Mouse (Mus musculus): ENCODE measurements at regions not wholly inside any gene's neighbourhood (a gene's known extent, or its start where the extent isn't known, plus 50 kb on each side); places are given as distances from the start of the nearest gene placed in this dataset.
A peak's percentile ranks its signal among the peaks of the same experiment; 100 is the strongest.
"Not testable (repeated sequence)": the region's sequence is repeated elsewhere in the genome, so short reads cannot be mapped to it uniquely, and the experiment has no call there.

DNA sequence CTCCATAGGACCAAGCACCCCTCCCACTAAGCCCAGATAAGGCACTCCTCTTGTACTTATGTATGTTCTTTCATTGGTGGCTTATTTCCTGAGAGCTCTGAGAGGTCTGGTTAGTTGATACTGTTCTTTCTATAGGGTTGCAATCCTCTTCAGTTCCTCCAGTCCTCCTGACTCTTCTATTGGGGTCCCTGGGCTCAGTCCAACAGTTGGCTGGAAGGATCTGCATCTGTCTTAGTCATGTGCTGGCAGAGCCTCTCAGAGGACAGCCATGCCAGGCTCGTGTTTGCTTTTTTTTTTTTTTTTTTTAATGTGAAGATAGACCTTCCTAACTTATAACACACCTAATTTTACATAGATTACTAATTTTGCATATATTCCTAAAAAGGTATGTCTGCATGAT lies 180.5 kb downstream of the Cd109 start:
- Histone ChIP-seq H3K36me3 (ENCODE audit: control insufficient read depth, insufficient read depth, low read length) (no peaks in the 10 kb centered on the region), H3K9ac (ENCODE audit: low read length) (no peak overlapping the region), H3K4me3 (ENCODE audit: low read depth, low read length) (no peak overlapping the region), H3K27ac (replicated peaks; ENCODE audit: low read depth, low read length) (no peak overlapping the region), H3K4me1 (ENCODE audit: control insufficient read depth, insufficient read depth, low read length) (no peaks in the 10 kb centered on the region), H3K4me2 (ENCODE audit: low read depth, severe bottlenecking) (no peak overlapping the region), H3K27me3 (ENCODE audit: control insufficient read depth, insufficient read depth, low read length) (no peaks in the 10 kb centered on the region), H3K9me3 (ENCODE audit: control insufficient read depth, low read length) (no peaks in the 10 kb centered on the region)
- WGBS, result 63% methylated on average over 1 of the region's 1 CpGs
- ATAC-seq (ENCODE audit: insufficient number of reproducible peaks, low FRiP score, low TSS enrichment, low read depth) (no peak), DNase-seq (ENCODE audit: low spot score) (no peak)

DNA sequence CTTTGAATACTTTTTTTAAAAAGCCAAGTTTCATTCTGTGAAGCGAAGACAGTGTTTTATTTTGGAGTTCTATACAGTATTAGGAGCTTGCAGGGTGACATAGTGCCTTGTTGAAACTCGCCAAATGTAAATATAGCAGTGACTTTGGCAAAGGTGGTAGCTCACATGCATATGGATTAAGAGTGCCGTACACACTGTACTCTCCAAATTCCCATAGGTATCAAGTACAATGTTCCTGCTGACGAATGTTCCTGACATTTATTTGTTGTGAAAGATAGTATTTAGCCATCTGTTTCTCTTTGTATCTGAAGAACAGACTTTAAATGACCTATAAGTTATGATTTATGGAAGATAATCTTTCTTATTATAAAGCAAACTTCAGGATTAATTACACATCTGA lies 201.9 kb downstream of the Cd109 start:
- WGBS, result 82% methylated on average over 4 of the region's 4 CpGs
- H3K27me3 ChIP-seq (ENCODE audit: control insufficient read depth, insufficient read depth, low read length), result no peaks in the 10 kb centered on the region
- H3K9ac ChIP-seq (ENCODE audit: low read length), result no peak overlapping the region
- H3K4me2 ChIP-seq (ENCODE audit: low read depth, severe bottlenecking), result no peak overlapping the region
- no peaks in the 10 kb centered on the region for H3K4me1 ChIP-seq (ENCODE audit: control insufficient read depth, insufficient read depth, low read length)
- no peak overlapping the region for H3K4me3 ChIP-seq (ENCODE audit: low read depth, low read length)
- no peak for ATAC-seq (ENCODE audit: insufficient number of reproducible peaks, low FRiP score, low TSS enrichment, low read depth)
- no peaks in the 10 kb centered on the region for H3K9me3 ChIP-seq (ENCODE audit: control insufficient read depth, low read length)
- no peak for DNase-seq (ENCODE audit: low spot score)
- H3K27ac ChIP-seq (replicated peaks; ENCODE audit: low read depth, low read length), result no peak overlapping the region
- H3K36me3 ChIP-seq (ENCODE audit: control insufficient read depth, insufficient read depth, low read length), result no peaks in the 10 kb centered on the region

DNA sequence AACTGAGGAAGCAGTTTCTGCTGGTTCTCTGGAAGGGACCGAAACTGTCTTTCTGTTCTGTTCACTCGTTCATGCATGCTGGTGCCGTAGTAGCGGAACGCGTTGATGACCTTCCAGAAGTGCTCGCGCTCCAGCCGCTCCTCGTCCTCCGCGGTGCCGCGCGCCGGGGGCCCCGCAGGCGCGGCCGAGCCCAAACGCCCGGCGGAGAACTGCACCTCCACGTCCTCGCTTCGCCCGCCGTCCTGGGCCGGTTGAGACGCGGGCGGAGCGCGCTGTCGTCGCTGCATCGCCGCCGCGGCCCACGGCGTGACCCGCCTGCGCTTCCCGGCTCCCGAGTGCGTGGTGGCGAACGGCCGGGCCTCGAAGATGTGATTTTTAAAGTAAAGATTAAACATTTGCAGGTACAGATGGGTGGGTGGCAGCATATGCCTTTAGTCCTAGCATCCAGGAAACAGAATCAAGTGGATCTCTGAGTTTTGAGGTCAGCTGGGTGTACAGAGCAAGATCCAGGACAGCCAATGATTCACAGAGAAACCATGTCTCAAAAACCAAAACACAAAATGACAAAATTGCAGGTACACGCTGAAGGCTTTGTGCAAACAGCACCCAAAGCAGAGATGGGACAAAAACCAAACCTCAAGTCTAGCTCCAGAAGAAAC lies 206.3 kb downstream of the Cd109 start:
- H3K9me3 ChIP-seq (ENCODE audit: control insufficient read depth, low read length); H3K36me3 ChIP-seq (ENCODE audit: control insufficient read depth, insufficient read depth, low read length); H3K27ac ChIP-seq (replicated peaks; ENCODE audit: low read depth, low read length); H3K4me1 ChIP-seq (ENCODE audit: control insufficient read depth, insufficient read depth, low read length); H3K27me3 ChIP-seq (ENCODE audit: control insufficient read depth, insufficient read depth, low read length): not testable (repeated sequence)
- DNase-seq (ENCODE audit: low spot score), result peak; percentile 37
- WGBS, result 13% methylated on average over 32 of the region's 52 CpGs
- H3K9ac ChIP-seq (ENCODE audit: low read length), result 0 out of 2 replicates have a peak overlapping the region, but pooled peaks have one; percentile 22
- ATAC-seq (ENCODE audit: insufficient number of reproducible peaks, low FRiP score, low TSS enrichment, low read depth), result peak; percentile 35; the same call in 1 of the 2 replicates
- H3K4me3 ChIP-seq (ENCODE audit: low read depth, low read length), result peak overlapping the region; percentile 20
- peak overlapping the region; percentile 43 for H3K4me2 ChIP-seq (ENCODE audit: low read depth, severe bottlenecking)

- 0 out of 2 replicates have a peak, but pooled peaks cover 5% of the 10 kb centered on the region for H3K4me1 ChIP-seq (ENCODE audit: control insufficient read depth, insufficient read depth, low read length)
- H3K27me3 ChIP-seq (ENCODE audit: control insufficient read depth, insufficient read depth, low read length), result no peaks in the 10 kb centered on the region
- no peak overlapping the region for H3K4me2 ChIP-seq (ENCODE audit: low read depth, severe bottlenecking)
- ATAC-seq (ENCODE audit: insufficient number of reproducible peaks, low FRiP score, low TSS enrichment, low read depth), result peak; percentile 97
- 13% methylated on average over 9 of the region's 9 CpGs for WGBS
- DNase-seq (ENCODE audit: low spot score), result peak; percentile 94
- no peak overlapping the region for H3K4me3 ChIP-seq (ENCODE audit: low read depth, low read length)
- no peaks in the 10 kb centered on the region for H3K36me3 ChIP-seq (ENCODE audit: control insufficient read depth, insufficient read depth, low read length)
- H3K9me3 ChIP-seq (ENCODE audit: control insufficient read depth, low read length), result no peaks in the 10 kb centered on the region
- H3K27ac ChIP-seq (replicated peaks; ENCODE audit: low read depth, low read length), result peak overlapping the region; percentile 80; the same call in 1 of the 2 replicates
- H3K9ac ChIP-seq (ENCODE audit: low read length), result no peak overlapping the region
Observed at GRCm38 (mm10) chr9:78844969-78845683, 229.8 kb downstream of the Cd109 start.

GRCm38 (mm10) chr9:78846110-78846509 lies 230.8 kb downstream of the Cd109 start:
- Histone ChIP-seq H3K27ac (replicated peaks; ENCODE audit: low read depth, low read length) (peak overlapping the region; percentile 80), H3K36me3 (ENCODE audit: control insufficient read depth, insufficient read depth, low read length) (no peaks in the 10 kb centered on the region), H3K27me3 (ENCODE audit: control insufficient read depth, insufficient read depth, low read length) (no peaks in the 10 kb centered on the region), H3K4me2 (ENCODE audit: low read depth, severe bottlenecking) (peak overlapping the region; percentile 28; the same call in 1 of the 2 replicates), H3K4me3 (ENCODE audit: low read depth, low read length) (no peak overlapping the region), H3K4me1 (ENCODE audit: control insufficient read depth, insufficient read depth, low read length) (0 out of 2 replicates have a peak, but pooled peaks cover 5% of the 10 kb centered on the region), H3K9ac (ENCODE audit: low read length) (no peak overlapping the region), H3K9me3 (ENCODE audit: control insufficient read depth, low read length) (no peaks in the 10 kb centered on the region)
- ATAC-seq (ENCODE audit: insufficient number of reproducible peaks, low FRiP score, low TSS enrichment, low read depth), result no peak
- 16% methylated on average over 7 of the region's 7 CpGs for WGBS
- peak; percentile 46 for DNase-seq (ENCODE audit: low spot score)

GRCm38 (mm10) chr9:78847890-78848563 lies 232.7 kb downstream of the Cd109 start:
- Histone ChIP-seq H3K4me1 (ENCODE audit: control insufficient read depth, insufficient read depth, low read length) (0 out of 2 replicates have a peak, but pooled peaks cover 5% of the 10 kb centered on the region), H3K4me3 (ENCODE audit: low read depth, low read length) (no peak overlapping the region), H3K27ac (replicated peaks; ENCODE audit: low read depth, low read length) (no peak overlapping the region), H3K4me2 (ENCODE audit: low read depth, severe bottlenecking) (no peak overlapping the region), H3K27me3 (ENCODE audit: control insufficient read depth, insufficient read depth, low read length) (no peaks in the 10 kb centered on the region), H3K9me3 (ENCODE audit: control insufficient read depth, low read length) (no peaks in the 10 kb centered on the region), H3K36me3 (ENCODE audit: control insufficient read depth, insufficient read depth, low read length) (no peaks in the 10 kb centered on the region), H3K9ac (ENCODE audit: low read length) (no peak overlapping the region)
- DNase-seq (ENCODE audit: low spot score), result peak; percentile 36
- WGBS, result 61% methylated on average over 9 of the region's 9 CpGs
- no peak for ATAC-seq (ENCODE audit: insufficient number of reproducible peaks, low FRiP score, low TSS enrichment, low read depth)

GRCm38 (mm10) chr9:78848564-78848893 lies 233.2 kb downstream of the Cd109 start:
- not testable (repeated sequence) for DNase-seq (ENCODE audit: low spot score); H3K4me1 ChIP-seq (ENCODE audit: control insufficient read depth, insufficient read depth, low read length); H3K9me3 ChIP-seq (ENCODE audit: control insufficient read depth, low read length); ATAC-seq (ENCODE audit: insufficient number of reproducible peaks, low FRiP score, low TSS enrichment, low read depth); H3K36me3 ChIP-seq (ENCODE audit: control insufficient read depth, insufficient read depth, low read length); H3K4me2 ChIP-seq (ENCODE audit: low read depth, severe bottlenecking); H3K9ac ChIP-seq (ENCODE audit: low read length); H3K4me3 ChIP-seq (ENCODE audit: low read depth, low read length); H3K27ac ChIP-seq (replicated peaks; ENCODE audit: low read depth, low read length); H3K27me3 ChIP-seq (ENCODE audit: control insufficient read depth, insufficient read depth, low read length)
- 81% methylated on average over 1 of the region's 1 CpGs for WGBS

DNA sequence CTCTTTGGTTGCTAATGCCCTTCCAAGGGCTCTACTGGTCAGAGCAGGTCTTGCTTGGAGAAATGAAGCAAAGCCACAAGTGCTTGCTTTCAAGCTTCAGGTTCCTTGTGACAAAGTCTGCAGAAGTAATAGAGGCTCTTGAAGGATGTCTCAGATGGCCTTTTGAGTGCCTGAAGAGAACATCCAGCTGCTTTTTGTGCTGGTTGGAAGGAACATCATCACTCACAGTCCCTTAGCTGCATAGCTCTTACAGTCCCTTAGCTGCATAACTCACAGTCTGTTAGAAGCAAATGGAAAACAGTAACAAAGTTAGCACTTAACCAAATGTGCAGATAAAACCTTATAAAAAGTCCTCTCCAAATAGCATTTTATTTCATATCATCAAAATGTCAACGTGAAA lies 241.6 kb downstream of the Cd109 start:
- 92% methylated on average over 1 of the region's 1 CpGs for WGBS
- H3K4me1 ChIP-seq (ENCODE audit: control insufficient read depth, insufficient read depth, low read length), result no peaks in the 10 kb centered on the region
- H3K9ac ChIP-seq (ENCODE audit: low read length), result no peak overlapping the region
- ATAC-seq (ENCODE audit: insufficient number of reproducible peaks, low FRiP score, low TSS enrichment, low read depth), result no peak
- H3K4me3 ChIP-seq (ENCODE audit: low read depth, low read length), result no peak overlapping the region
- no peak overlapping the region for H3K27ac ChIP-seq (replicated peaks; ENCODE audit: low read depth, low read length)
- H3K9me3 ChIP-seq (ENCODE audit: control insufficient read depth, low read length), result no peaks in the 10 kb centered on the region
- H3K36me3 ChIP-seq (ENCODE audit: control insufficient read depth, insufficient read depth, low read length), result no peaks in the 10 kb centered on the region
- H3K4me2 ChIP-seq (ENCODE audit: low read depth, severe bottlenecking), result no peak overlapping the region
- DNase-seq (ENCODE audit: low spot score), result no peak
- no peaks in the 10 kb centered on the region for H3K27me3 ChIP-seq (ENCODE audit: control insufficient read depth, insufficient read depth, low read length)

Measured in limb, embryonic 11.5 days (tissue).